Mouse (Mus musculus) myocyte (in vitro differentiated cells): ENCODE measurements around the gene Tet3.

ENCODE experiments used
- CEBPB ChIP-seq: IDR thresholded peaks from 2 replicates; pipeline ENCODE4 v1.6.1; 2011; ENCODE audit warnings: mild to moderate bottlenecking, moderate library complexity; ENCODE audit not compliant: poor library complexity, insufficient read depth, severe bottlenecking
- E2F4 ChIP-seq: IDR thresholded peaks from one replicate; pipeline ENCODE4 v1.6.1; 2011; ENCODE audit warnings: mild to moderate bottlenecking, control low read depth, moderate library complexity; ENCODE audit not compliant: insufficient read depth
- MAX ChIP-seq: IDR thresholded peaks from one replicate; pipeline ENCODE4 v1.6.1; 2011; ENCODE audit warnings: low read depth, mild to moderate bottlenecking, control low read depth
- MYOD1 ChIP-seq, 3 experiments: IDR thresholded peaks; one replicate each; pipeline ENCODE4 v1.6.1; 2011; ENCODE audit warnings: control low read depth in 2 of 3, low read depth in 2 of 3, mild to moderate bottlenecking in 2 of 3, moderate library complexity in 1 of 3; ENCODE audit not compliant: insufficient read length in 2 of 3, control insufficient read depth in 1 of 3
- MYOG ChIP-seq, 3 experiments: IDR thresholded peaks; one replicate each; pipeline ENCODE4 v1.6.1; 2011; ENCODE audit warnings: control low read depth in 2 of 3, low read depth in 2 of 3, mild to moderate bottlenecking in 2 of 3; ENCODE audit not compliant: insufficient read length in 2 of 3, control insufficient read depth in 1 of 3, insufficient read depth in 1 of 3
- POLR2A ChIP-seq: IDR thresholded peaks from one replicate; pipeline ENCODE4 v1.6.1; 2011; ENCODE audit warnings: low read depth, mild to moderate bottlenecking, control low read depth, moderate library complexity; ENCODE audit not compliant: insufficient read length
- TCF12 ChIP-seq: IDR thresholded peaks from one replicate; pipeline ENCODE4 v1.6.1; 2011; ENCODE audit warnings: mild to moderate bottlenecking, control low read depth; ENCODE audit not compliant: poor library complexity, insufficient read depth, severe bottlenecking
- USF1 ChIP-seq: IDR thresholded peaks from one replicate; pipeline ENCODE4 v1.6.1; 2011; ENCODE audit warnings: low read depth, mild to moderate bottlenecking, control low read depth, moderate library complexity

- TF ChIP-seq MAX = no peak
- TF ChIP-seq POLR2A = no peak
- TF ChIP-seq E2F4 = no peak
- TF ChIP-seq CEBPB = no peak
- TF ChIP-seq MYOG (IDR thresholded peaks at IDR 0.05; ENCODE audit: control insufficient read depth in 1 of 3, insufficient read depth in 1 of 3, insufficient read length in 2 of 3, low read depth in 2 of 3) = no peak
- no peak for TF ChIP-seq TCF12
- TF ChIP-seq USF1 = no peak
- no peak for TF ChIP-seq MYOD1 (IDR thresholded peaks at IDR 0.05; ENCODE audit: control insufficient read depth in 1 of 3, insufficient read length in 2 of 3, low read depth in 2 of 3)
Observed at GRCm38 (mm10) chr6:83442639-83443038, 16.2 kb downstream of the Tet3 start.
